Mouse (Mus musculus): ENCODE measurements around the gene Rgs12.
A peak's percentile ranks its signal among the peaks of the same experiment; 100 is the strongest.

Gene Rgs12

DNA sequence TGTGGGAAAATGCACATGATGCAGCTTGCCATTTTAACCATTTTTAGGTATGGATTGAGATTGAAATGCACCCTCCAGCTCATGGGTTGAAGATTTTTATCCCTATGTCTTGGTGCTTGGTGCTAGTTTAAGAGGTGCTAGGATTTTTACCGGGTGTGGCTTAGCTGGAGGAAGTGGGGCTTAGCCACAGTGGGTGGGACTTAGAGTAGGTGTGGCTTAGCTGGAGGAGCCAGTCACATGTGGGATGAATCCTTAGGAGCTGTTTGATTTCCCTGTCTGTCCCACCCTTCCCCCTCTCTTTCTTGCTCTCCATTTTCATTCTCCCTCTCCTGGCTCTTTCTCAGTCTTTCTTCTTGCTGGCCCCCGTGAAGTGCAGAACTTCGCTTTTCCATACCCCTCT lies 32.5 kb downstream of the Rgs12 start:
- no peak for DNase-seq (ENCODE audit: low spot score)

DNA sequence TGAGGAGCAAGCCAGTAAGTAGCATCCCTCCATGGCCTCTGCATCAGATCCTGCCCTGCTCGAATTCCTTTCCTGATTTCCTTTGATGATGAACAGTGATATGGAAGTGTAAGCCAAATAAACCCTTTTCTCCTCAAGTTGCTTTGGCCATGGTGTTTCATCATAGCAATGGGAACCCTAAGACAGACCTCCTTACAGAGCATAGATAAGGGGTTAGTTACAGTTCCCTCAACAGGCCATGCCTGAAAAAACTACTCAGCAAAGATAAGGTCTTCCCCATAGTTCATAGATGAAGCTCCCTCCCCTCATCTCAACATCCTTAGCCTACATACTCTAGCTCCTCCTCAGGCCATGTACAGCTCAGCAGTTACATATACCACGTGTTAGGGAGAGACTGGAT lies 35.7 kb downstream of the Rgs12 start:
- no peak for DNase-seq (ENCODE audit: low spot score)

DNA sequence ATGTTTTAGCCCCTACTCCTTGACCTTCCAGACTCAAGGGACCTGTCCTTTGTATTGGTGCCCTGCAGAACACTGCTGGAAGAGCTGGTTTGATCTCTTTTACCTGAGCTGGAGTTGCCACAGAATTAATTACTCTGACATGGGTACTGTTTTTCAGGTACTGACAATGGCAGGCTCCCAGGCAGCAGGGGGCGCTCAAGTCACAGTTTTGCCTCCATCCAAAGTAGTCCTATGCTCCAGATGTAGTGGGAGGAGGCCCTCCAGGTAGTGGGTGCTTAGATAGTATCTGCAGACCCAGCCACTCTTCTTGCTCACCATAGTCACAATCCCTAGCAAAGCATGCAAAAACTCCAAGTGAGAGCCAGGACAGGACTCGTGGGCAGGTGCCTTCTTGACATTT lies 36.6 kb downstream of the Rgs12 start:
- peak; percentile 82 for DNase-seq (ENCODE audit: low spot score)

DNA sequence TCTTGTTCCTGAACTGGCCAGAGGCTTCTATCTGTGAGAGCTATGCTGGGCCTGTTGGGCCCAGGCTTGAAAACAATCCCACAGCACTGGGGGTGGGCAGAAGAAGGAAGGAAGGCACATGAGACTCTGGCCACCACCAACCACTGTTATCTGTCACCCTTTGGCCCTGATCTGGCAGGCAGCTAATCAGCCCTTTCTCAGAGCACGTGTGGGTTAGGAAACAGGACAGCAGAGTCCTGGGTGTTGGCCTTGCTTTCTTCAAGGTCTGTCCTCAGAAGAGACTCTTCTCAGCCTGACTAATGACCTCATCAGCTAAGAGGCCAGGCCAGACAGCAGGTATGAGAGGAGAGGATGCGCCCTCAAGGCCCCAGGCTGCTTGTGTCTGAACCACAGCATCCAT lies 38.2 kb downstream of the Rgs12 start:
- no peak for DNase-seq (ENCODE audit: low spot score)

DNA sequence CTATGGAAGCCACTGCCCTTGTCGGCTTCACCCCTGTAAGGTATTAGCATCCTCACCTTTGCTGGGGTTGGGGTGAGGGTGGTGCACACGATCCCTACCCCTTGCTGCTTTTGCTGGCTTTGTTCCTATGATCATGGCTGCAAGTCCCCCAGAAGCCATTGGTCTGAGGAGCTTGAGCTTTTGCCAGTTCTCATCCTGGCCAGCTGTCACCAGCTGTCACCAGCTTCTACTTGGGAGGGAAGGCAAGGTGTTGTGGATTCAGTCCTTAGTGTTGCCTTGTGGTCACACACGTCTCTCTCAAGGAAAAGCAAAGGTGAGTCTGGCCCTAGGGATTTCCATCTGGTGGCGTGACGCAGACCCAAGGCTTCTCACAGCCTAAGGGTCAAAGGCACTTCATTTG lies 39.4 kb downstream of the Rgs12 start:
- no peak for DNase-seq (ENCODE audit: low spot score)

DNA sequence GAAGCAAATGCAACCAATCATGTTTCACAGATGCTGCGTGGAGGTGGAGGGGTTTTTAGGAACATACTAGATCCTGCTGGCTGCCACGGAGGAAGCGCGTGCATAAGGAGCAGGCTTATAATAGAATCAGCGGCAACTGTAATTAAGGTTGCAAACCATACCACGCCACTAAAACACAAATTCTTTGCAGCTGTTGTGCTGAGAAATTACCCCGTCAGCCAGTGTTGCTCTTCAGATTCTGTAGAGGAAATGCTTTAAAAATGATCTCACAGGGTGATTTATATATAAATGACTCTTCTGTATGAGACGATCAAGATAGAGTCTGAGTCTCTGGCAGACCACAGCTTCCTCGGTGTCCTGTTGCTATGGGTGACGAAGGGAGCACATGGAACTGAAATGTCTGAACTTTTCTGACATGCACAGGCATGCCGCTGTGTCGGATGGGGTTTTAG lies 40.1 kb downstream of the Rgs12 start:
- DNase-seq (ENCODE audit: low spot score), result no peak

DNA sequence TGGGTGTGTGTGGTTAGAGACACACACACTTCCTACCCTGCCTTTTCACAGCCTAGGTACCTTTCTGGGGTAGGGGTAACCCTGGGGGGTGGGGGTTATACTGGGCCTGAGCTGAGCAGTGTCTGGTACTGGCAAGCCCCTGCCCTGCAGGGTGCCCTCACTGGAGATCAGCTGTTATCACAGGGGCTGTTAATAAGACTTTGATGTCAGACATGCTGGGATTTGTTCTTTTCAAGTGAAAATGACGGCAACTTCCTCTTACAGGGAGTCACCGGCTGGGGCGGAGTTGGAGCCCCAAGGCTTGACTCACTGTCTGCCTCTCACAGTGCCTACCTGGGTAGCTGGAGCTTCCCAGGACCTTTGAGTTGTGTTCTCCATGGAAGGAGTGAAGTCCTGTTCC lies 49.5 kb downstream of the Rgs12 start:
- no peak for DNase-seq (ENCODE audit: low spot score)

DNA sequence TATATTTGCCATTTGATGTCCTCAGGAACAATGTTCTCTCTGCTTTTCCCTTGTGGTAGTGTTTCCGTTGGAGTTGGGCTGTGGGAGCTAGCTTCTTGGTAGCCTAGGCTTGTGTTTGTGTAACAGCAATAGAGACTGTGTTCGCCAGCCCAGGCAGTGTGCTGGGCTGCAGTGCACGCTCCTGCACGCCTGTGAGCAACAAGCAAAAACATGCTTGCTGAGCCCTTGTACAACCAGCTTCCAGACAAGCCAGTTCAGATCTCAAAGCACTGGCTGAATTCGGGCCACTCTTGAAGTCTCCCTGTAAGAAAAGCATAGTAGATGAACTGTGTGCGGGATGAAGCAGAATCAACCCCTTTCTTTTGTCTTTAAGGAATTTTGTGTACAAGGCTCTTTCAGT lies 50.0 kb downstream of the Rgs12 start:
- DNase-seq (ENCODE audit: low spot score), result no peak

DNA sequence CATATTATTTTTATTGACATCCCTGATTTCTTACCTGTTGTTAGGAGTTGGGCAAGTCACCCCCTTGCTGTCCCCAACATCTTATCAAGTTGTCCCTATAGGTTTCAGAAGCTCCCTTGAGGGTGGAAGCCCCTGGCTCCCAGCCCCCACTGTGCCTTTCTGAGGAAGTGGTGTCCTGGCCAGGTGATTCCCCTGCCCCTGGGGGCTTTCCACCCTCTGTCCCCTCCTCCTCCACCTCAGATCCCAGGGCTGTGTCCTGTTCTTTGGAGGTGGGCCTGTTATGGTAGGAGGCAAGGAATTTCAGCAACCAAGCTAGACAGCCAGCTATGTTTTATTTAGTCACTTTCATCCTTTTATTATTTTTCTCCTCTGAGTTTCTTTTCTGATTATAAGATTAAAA lies 51.1 kb downstream of the Rgs12 start:
- no peak for DNase-seq (ENCODE audit: low spot score)

DNA sequence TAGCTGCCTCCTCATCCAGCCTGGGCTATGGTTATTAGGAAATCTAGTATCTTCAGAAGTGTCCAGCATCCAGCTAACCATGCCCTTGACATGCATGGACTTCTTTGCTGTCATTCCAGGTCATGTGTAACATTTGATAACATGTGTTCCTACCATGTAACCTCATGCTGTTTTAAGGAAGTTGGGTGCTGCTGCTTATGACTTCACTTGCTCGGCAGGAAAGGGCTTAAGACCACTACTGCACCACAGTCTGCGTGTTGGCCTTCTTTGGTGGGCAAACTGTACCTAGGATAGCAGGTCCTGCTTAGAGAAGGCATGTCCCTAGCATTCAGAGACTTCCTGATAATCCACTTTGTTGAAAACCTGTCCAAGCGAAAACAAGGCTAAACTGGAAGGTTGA lies 51.9 kb downstream of the Rgs12 start:
- no peak for DNase-seq (ENCODE audit: low spot score)

DNA sequence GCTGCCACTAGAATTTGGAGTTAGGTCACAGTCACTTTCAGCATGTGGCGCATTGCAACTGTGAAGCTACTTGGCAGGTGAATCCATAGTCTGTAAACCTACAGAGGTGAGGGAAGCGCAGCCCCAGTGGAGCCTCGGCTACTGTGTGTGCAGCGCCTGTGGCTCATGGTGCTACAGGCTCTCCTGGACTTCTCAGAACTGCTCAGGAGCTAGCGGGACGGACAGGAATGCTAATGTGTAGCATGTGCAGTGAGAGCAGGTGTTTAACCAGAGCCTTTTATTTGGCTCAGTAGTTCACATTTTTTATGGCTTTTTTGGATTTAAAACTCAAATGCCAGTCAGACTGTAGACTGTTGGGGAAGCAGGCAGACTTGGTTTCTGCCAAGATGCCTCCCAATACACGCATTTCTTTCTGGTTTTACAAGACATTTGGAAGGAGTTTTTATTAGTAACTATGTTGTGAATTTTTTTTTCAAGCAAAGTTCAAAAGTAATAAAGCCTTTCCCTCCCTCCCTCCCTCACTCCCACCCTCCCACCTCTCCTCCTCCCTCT lies 54.4 kb downstream of the Rgs12 start:
- DNase-seq (ENCODE audit: low spot score), result no peak

DNA sequence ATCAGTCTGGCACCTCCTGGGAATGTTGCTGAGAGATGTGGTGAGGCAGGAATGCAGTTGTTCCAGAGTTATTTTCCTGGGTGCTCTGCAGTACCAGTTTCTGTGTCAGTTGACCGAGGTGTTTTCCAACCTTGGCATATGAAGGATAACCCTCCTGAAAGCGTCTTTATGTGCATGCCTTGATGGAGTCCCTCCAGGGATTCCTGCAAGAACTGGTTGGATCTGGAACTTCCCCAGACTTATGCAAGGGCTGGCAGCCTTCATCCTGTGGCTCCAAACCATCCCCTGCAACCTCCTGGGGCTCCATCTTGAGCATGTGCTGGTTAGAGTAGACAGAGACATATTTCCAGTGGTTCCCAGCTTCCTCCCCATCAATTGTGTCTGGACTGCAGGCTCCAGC lies 55.5 kb downstream of the Rgs12 start:
- no peak for DNase-seq (ENCODE audit: low spot score)

DNA sequence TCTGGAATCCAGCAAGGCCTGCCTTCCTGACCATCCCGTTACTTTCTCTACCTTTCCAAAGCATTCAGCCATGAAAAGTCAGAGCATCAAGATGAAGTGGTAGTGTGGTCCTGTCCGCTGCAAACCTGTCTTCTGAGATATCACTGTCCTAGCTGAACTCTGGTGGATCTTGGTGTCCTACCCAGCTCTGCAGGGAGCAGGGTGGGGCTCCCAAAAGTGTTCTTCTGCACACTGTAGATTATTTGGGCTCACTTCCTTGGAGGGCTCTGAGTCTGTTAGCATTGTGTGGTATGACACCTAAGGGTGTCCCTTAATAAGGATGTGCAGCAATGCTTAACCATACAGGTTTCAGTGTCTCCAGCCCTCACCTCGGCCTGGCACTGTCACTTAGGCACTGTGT lies 56.4 kb downstream of the Rgs12 start:
- no peak for DNase-seq (ENCODE audit: low spot score)

DNA sequence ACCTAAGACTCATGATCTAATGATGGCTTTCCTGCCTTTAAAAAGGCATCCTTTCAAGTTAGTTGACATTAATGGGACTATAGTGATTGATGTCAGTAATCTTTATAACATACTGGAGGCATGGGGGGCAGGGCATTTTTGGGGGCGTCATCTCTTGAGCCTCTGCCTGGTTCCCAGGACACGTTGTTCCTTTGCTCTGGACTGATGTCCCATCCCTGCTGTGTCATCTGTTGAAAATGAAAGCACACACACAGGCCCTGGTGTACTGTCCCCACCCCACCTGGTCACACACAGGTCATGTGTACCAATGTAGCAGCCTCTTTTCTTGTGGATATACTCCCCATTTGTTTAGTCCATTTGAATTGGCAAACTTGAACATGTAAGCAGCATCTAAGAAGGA lies 57.4 kb downstream of the Rgs12 start:
- DNase-seq (ENCODE audit: low spot score), result no peak

DNA sequence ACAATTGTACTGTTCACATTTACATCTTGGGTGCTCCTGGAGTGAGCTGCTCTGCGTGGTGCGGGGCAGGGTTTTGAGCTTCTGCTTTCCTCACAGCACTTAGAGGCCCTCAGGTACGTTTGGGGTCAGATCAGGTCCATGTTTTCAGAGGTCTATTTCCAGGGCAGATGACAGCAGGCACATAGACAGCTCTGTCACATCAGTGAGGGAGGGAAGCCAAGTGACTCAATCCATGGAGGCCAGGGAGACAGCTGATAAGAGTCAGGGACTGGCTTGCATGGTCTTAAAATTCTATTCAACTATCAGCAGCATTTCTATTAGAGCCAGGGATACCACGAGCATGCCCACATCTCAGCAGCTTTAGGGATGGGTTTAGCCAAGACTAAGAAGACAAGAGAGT lies 59.9 kb downstream of the Rgs12 start:
- no peak for DNase-seq (ENCODE audit: low spot score)

DNA sequence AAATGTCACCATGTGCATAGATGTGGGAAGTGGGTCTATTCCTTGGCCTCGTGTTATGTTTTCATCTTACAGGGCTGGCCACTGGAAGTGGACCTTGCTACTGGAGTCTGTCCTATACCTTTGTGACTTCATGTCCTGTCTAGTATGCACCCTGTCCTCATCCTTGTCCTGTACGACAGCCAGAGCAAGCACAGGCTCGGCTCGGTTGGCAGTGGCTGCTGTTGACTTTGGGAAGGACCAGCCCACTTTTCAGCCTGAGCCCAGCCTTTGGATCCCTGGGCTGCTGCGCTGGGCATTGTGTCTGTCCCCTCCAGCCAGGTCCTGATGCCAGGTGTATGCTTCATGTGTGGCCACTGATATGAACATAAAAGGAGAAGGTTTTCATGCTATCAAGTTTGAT lies 61.4 kb downstream of the Rgs12 start:
- peak; percentile 37 for DNase-seq (ENCODE audit: low spot score)

DNA sequence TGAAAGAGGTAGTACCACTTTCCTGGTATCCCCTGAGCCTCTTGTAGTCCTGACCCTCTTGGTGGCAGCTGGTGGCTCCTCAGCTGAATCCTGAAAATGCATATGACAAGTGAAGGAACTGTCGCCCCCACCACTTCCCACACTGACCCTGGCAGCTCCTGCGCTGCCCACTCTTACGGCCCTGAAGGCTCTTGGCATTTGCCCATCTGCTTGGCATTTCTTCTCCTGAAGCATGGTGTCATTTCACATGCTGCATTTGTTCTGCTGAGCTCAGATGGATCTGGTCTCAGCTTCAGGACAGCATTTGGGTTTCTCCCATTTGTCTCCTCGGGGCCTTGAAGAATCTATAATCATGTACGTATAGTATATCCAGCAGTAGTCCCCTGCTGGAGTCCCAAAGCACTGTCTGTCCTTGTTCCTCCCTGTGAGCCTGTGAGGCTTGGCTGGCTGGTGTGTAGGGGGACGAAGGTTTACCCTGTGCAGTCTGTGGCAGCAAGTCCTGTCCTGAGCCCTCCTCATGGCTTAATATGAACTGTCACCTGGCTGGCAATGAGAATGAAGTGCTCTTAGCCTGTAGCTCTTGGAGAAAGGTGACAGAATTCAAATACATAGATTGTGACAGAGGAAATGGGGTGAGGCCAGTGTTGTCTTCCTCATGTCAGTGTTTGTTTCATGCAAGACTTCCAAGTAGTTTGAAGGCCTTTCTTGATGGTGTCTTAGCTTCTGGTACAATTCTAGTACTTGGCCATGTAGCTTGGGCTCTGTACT lies 62.1 kb downstream of the Rgs12 start:
- DNase-seq (ENCODE audit: low spot score), result peak; percentile 36

DNA sequence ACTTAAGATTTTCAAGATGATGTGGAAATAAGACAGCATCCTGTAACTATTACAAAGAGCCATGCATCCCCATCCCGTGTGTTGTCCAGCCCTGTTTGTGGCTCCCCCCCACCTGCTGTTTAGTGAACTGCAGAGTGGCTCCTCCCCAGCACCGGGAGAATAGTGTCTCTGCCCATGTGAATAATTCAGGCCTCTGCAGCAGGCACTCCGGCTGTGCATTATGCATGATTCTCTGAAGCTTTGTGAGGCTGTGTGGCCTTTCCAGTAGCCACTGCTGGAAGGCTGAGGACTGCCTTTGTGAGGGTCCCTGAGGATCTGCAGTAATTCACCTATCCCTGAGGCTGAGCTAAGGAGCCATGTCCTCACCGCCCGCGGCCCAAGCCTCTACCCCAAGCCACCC lies 64.8 kb downstream of the Rgs12 start:
- no peak for DNase-seq (ENCODE audit: low spot score)

DNA sequence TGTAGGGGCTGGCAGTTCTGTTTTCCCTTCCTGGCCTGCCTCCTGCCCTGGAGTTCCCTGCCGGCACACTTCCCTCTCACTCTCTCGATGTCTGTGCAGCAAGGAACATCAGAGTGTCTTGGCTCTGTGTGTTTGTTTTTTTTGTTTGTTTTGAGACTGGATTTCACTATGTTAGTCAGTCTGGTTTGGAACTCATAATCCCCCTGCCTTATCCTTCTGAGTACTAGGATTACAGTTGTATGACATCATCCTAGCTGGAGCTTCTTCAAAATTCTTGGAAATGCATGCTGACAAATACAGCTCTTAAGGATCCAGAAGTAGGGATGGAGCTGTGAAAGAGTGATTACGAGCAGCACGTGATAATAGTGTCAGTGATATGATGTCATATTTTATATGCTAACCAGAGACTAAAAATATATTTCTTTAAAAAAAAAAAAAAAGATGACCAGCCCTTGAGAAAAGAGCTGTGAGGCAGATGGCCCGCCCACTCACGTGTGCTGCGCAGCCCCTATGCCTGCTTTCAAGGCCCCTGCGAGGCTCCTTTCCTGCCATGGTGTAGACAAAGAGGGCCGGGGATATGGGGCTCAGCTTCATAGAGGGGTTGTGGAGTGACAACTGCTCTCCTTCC lies 70.5 kb downstream of the Rgs12 start:
- DNase-seq (ENCODE audit: low spot score), result no peak

DNA sequence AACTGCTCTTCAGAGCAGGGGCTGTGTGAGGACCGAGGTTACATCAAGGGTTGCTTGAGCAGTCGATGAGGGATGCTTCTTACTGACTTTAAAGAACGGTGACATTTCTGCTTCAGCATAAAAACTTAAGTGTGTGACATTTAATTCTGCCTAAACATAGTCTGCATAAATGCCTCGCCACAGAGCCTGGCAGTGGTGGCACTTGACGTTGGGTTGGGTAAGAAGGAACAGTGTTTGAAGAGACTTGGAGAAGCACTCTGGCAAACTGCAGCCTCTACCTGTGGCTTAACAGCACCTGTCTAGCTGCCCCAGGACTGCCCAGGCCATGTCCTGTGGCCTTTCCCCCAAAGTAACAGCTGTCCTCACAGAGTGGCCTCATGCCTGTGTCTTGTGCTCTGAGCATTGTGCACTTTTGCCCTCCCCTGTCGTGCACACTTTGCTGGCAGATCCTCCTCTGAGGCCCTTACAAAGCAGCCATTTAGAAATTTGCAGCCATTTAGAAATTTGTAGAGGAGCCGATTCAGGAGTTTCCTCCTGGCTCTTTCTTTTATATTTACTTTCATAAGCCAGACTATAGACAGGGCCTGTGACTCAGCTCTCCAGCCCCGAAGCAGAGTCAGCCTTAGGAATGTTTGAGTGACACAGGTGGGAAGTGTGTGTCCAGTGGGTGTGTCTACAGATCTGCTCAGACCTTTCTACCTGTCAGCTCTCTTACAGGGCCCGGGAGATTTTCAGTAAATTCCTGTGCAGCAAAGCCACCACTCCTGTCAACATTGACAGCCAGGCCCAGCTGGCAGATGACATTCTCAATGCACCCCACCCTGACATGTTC lies 71.4 kb downstream of the Rgs12 start:
- no peak for DNase-seq (ENCODE audit: low spot score)

DNA sequence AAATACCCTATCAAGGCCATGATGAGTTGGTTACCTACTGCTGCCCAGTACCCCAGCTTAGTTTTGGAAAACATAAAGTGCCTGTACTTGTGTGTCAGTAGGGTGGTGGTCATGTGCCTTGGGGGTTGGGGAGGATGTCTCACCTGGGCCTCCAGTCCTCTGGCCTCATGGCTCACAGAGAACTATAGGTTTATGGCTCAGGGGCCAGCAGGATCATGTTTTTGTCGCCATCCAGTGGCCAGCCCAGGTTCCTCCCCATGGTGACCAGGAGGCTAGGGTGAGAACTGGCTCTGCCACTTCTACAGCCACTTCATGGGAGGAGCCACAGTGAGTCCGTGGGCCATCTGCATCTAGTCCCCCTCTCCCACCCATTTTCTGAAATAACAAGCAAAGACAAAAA lies 75.7 kb downstream of the Rgs12 start:
- DNase-seq (ENCODE audit: low spot score), result peak; percentile 76

DNA sequence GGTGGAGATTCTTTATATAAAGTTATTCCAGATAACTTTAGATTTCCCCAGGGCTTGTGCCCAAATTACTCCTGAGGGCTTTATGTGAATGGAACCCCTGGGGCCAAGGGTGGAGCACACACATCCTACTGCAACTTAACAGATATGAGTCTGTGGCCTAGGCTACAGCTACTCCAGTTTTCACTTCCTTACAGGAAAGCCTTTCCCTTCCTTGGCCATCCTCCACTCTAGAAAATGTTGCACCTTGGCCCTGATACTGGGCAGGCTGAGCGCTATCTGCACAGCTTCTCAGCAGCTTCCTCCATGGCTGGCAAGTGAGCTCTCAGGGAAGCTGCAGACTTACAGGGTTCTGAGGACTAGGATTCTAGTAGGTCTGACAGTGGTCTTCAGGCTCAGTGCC lies 80.1 kb downstream of the Rgs12 start:
- peak; percentile 70 for DNase-seq (ENCODE audit: low spot score)

DNA sequence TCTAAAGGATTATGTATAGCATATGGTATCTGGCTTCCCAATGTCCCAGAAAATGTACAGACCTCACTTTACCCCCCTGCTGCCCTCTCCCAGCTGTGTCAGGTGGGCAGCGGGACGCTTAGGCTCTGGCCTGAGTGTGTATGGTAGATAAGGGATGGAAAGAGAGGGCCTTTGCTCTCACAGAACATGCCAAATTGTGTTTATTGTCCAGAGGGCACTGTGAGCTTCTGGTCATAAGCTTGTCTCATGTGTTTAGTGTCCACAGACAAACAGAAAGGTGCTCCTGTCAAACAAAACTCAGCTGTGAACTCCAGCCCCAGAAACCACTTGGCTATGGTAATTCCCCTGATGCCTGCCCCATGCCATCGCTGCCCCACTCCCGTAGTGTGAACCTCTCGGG lies 80.5 kb downstream of the Rgs12 start:
- DNase-seq (ENCODE audit: low spot score), result peak; percentile 65

Measured in adipocyte (in vitro differentiated cells).